Mouse (Mus musculus): ENCODE results near the gene Milr1.
"Not testable (repeated sequence)": the region's sequence is repeated elsewhere in the genome, so short reads cannot be mapped to it uniquely, and the experiment has no call there.

Gene Milr1

GRCm38 (mm10) chr11:106730714-106731113 is 20.3 kb upstream of the Milr1 start:
- DNase-seq (ENCODE audit: low read depth, low spot score): no peak

- DNase-seq (ENCODE audit: low read depth, low spot score): no peak
Observed at GRCm38 (mm10) chr11:106736614-106737013, 14.4 kb upstream of the Milr1 start.

GRCm38 (mm10) chr11:106737178-106737621 is 13.8 kb upstream of the Milr1 start:
- no peak for DNase-seq (ENCODE audit: low read depth, low spot score)

- DNase-seq (ENCODE audit: low read depth, low spot score): no peak
Observed at GRCm38 (mm10) chr11:106739116-106739515, 11.9 kb upstream of the Milr1 start.

DNA sequence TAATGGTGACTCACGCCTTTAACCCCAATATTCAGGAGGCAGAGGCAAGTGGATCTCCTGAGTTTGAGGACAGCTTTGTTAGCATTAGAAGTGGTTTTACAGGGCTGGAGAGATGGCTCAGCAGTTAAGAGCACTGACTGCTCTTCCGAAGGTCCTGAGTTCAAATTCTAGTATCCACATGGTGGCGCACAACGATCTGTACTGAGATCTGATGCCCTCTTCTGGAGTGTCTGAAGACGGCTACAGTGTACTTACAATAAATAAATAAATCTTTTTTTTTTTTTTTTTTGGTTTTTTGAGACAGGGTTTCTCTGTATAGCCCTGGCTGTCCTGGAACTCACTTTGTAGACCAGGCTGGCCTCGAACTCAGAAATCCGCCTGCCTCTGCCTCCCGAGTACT is 10.3 kb upstream of the Milr1 start:
- peak; percentile 50 for DNase-seq (ENCODE audit: low read depth, low spot score)

DNA sequence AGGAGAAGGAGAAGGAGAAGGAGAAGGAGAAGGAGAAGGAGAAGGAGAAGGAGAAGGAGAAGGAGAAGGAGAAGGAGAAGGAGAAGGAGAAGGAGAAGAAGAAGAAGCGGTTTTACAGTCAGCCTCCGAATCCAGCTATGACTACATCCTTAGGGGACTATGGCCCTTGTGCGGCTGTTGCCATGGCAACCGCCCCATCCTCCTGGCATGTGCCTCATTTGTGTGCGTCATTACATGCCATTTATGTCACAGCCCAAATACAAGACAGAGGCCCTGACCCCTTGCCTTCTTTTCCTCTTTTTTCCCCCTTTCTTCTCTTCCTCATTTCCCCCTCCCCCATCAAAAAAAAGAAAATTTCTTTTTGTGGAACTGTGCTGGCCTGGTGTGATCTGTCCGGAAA is 9.8 kb upstream of the Milr1 start:
- no peak for DNase-seq (ENCODE audit: low read depth, low spot score)

DNA sequence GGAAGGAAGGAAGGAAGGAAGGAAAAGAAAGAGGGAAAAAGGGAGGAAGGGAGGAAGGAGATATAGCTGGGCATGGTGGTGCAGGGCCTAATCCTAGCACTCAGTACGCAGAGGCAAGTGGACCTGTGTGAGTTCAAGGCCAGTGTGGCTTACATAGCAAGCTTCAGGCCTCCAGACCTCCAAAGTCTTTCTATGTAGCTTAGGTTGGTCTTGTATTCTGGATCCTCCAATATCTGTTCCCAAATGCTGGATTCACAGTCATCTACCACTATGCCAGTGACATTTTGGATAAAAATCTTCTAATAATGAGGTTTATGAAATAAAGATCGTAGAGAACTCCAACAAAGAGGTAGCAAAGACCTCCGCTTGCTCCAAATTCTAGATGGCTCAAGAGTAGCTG is 9.2 kb upstream of the Milr1 start:
- DNase-seq (ENCODE audit: low read depth, low spot score): no peak

DNA sequence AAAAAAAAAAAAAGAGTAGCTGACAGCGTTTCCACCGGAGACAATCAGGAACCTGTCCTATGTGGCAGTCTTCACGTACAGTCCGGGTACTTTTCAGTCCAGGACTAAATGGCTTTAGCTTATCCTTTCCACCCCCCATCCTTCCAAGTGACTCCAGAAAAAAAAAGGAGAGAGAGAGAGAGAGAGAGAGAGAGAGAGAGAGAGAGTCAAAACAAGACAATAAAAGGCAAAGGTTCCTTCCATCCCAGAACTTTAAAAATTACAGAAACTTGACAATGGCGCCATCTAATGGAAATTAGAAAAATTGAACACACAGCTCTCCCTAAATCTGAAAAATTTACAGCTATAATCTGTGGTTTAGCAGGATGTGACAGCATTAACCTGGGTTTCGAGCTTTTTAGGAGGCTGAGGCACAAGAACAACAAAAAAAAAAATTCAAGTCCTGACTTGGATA is 8.6 kb upstream of the Milr1 start:
- peak; percentile 65 for DNase-seq (ENCODE audit: low read depth, low spot score)

DNA sequence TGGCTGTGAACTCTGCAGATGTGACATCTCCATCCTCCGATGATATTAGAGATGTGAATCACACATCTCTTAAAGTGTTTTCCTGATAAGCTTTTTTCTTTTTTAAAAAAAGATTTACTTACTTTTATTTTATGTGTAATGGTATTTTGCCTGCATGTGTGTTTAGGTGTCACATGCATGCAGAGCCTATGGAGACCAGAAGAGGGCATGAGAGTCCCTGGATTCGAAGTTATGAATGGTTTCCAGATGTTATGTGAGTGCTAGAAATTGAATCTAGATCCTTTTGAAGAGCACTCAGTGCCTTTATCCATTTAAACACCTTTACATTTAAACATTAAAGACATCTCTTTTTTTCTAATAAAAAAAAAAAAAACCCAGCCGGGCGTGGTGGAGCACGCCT is 6.1 kb upstream of the Milr1 start:
- peak; percentile 59 for DNase-seq (ENCODE audit: low read depth, low spot score)

- DNase-seq (ENCODE audit: low read depth, low spot score): not testable (repeated sequence)
Observed at GRCm38 (mm10) chr11:106749557-106750120, 1.4 kb upstream of the Milr1 start.

DNA sequence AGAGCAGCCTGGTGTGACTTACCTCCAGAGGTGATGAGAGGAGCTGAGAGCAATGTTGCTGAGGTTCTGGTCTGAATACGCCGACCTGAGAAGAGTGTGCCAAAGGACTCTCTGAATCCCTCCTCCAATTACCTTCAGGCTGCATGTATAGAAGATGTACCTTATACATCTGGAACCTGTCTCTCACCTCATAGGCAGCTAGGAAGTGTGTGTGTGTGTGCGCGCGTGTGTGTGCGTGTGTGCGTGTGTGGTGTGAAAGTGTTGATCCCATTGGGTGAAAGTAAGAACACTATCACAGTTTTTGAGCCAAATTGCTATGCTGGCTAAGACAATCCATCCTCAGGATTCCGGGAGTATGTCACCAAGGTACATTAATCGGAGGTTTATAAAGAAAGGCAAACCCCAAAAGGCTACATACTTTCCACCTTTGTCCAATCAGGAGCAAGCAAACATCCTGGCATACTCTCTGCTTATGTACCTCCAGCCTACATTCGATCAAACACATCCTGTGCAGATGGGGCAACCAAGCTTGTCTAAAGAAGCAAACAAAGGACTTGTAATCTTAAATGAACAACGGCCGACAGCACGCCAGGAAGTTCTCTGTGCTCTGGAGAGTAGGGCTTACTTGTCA is 790 bp upstream of the Milr1 start, which contains the start of gene Pecam1:
Gene Pecam1 (minus strand): TSS at position 508 of the 631 bp plus-strand sequence.
- no peak for DNase-seq (ENCODE audit: low read depth, low spot score)

GRCm38 (mm10) chr11:106752103-106752502 is 1.1 kb downstream of the Milr1 start:
- DNase-seq (ENCODE audit: low read depth, low spot score): peak; percentile 84

DNA sequence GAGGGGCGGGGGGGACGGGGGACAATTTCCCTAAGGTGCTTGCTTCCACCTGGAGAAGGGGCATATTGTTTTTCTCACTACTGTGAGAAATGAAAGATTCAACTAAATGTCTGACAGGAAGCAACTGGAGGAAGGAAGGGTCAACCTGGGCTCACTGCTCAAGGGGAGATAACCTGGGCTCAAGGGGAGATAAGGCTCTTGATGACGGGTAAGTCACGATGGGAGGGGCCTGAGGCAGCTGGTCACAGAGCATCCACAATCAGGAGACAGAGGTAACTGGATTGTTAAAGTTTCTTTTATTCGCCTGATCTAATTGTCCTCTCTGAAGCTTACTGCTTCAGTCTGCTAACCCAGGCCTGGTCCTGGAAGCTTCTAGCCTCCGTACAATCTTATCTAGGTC is 2.3 kb downstream of the Milr1 start:
- no peak for DNase-seq (ENCODE audit: low read depth, low spot score)

DNA sequence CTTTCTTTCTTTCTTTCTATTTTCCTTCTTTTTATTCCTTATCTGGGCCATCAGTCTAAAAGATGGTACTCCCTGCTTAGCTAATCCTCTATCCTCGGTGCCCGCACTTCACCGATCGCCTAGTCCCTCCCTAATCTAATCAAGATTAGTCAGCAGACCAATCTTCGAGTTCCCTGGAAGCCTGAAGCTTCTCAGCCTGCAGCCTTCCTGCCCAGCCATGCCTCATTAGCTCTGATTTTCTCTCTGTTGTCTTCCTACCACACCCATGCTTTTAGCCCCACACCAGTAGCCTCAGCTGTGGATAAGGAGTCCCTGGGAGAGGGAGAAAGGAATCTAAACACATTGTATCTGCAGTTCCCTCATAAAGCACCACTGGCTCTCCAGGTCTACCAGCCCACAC is 4.6 kb downstream of the Milr1 start:
- no peak for DNase-seq (ENCODE audit: low read depth, low spot score)

GRCm38 (mm10) chr11:106759028-106759427 is 8.0 kb downstream of the Milr1 start:
- peak; percentile 77 for DNase-seq (ENCODE audit: low read depth, low spot score)

DNA sequence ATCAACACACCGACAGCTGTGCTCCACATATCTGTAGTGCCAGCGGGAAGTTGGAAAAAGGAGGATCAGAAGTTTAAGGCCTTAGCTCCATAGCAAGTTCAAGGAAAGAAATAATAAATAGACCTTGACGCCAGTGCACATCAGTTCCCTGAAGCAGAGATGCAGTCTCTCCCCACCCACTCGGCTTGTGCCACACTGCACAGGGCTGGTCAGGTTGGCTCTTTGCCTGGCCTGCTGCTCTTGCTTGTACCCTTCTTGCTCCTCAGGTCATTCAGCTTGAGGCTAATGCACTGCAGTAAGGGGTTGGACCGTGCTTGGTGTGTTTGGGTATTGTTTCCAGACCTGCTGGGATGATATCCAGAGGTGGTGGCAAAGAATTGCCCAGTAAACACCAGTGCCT is 9.5 kb downstream of the Milr1 start:
- DNase-seq (ENCODE audit: low read depth, low spot score): no peak

- DNase-seq (ENCODE audit: low read depth, low spot score): peak; percentile 96
Observed at GRCm38 (mm10) chr11:106762139-106762799, 11.2 kb downstream of the Milr1 start.

GRCm38 (mm10) chr11:106762800-106763185 is 11.8 kb downstream of the Milr1 start:
- no peak for DNase-seq (ENCODE audit: low read depth, low spot score)

- no peak for DNase-seq (ENCODE audit: low read depth, low spot score)
Observed at GRCm38 (mm10) chr11:106766611-106767162, 15.7 kb downstream of the Milr1 start.

- DNase-seq (ENCODE audit: low read depth, low spot score): no peak
Observed at GRCm38 (mm10) chr11:106767516-106767915, 16.5 kb downstream of the Milr1 start.

DNA sequence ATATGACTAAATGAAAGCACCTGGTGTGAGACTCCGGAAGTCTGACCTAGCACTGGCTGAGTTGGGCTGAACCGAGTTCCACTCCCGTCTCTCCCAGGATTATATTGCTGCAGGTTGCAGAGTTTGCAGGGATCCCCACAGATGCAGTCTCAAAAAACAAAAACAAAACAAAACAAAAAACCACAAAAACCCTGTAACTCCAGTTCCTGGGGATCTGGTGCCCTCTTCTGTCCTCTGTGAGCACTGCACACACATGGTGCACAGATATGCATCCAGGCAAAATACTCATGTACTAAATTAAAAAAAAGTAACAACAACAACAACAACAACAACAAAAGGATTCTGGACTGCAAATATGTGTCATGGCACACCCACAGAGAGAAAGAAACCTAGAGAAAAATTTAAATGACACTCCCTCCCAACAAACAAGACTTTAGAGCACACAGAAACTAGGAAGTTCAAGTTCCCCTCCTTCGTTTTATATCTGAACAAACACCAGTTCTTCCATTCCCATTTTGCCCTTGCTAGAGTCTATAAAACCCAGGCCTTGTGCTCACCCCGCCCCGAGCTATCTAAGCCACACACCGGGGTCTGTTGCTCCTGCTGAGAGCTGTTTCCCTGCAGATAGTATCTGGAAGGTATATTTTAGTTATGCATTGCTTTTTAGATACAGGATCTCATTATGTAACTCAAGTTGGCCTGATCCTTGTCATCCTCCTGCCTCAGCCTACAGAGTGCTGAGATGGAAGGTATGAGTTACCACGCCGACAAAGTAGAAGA is 19.4 kb downstream of the Milr1 start:
- peak; percentile 60 for DNase-seq (ENCODE audit: low read depth, low spot score)

- DNase-seq (ENCODE audit: low read depth, low spot score): no peak
Observed at GRCm38 (mm10) chr11:106773061-106773460, 22.0 kb downstream of the Milr1 start.
